In the genomic region with DNA sequence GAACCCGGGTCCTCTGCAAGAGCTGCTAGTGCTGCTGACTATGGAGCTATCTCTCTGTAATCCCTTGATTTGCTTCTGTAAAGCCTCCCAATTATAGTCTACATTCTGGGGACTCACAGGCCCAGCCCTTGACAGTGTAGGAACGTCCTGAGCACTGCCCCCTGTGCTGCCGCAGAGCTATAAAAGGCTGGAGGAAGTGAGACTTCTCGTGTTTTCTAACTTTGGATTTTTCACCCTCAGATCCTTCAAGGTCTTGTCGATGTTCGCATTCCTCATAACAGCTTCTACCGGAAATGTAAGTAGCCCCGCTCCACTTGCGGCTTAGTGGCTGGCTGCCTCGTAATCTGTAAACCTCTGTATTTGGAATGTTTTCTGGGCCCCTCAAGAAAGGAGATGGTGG, we compare ENCODE assay signal across 27 mouse cellular contexts. TPM values are rescaled to one million over a fixed set of nuclear protein-coding genes. Genes with fewer than 3 reads are reported as not detected.
DNase-seq lines count a peak whose midpoint lies in the region; ATAC-seq and TF ChIP-seq lines count a peak whose summit lies in the region.
"Had no signal": no experiment of that assay in that cellular context is flagged by ENCODE, and none has a peak within 500 bp of the region (broad histone marks: within the 10 kb centered on the region; RNA-seq: fewer than 3 reads in every experiment).

No protein-coding gene starts in this region.

- H3K4me2 ChIP-seq in CH12.LX (ENCODE audit: insufficient read depth, low read depth, poor library complexity, severe bottlenecking): peak overlapping the region; percentile 88
- no peak overlapping the region for H3K4me2 ChIP-seq in neural tube, embryonic 15.5 days
- H3K4me2 ChIP-seq: embryonic facial prominence, embryonic 15.5 days; heart, embryonic 11.5 days; heart, embryonic 15.5 days; hindbrain, embryonic 14.5 days; intestine, embryonic 15.5 days had no signal

- peaks cover 41 to 63% of the 10 kb centered on the region in 2 experiments for H3K36me3 ChIP-seq in CH12.LX (replicated peaks in 1 of 2; ENCODE audit: control insufficient read depth in 1 of 2, insufficient read depth in 1 of 2, low read length in 1 of 2)
- no peaks in the 10 kb centered on the region for H3K36me3 ChIP-seq in splenic B cell, adult 2 months (ENCODE audit: control insufficient read depth, insufficient read depth, low read length, poor library complexity, severe bottlenecking)
- peaks cover 35% of the 10 kb centered on the region for H3K36me3 ChIP-seq in neural tube, embryonic 15.5 days
- H3K36me3 ChIP-seq: intestine, embryonic 15.5 days had no signal

- H3K79me2 ChIP-seq in CH12.LX (replicated peaks; ENCODE audit: control insufficient read depth, extremely low read depth, insufficient read depth, poor library complexity, severe bottlenecking): 0 out of 2 replicates have a peak, but pooled peaks cover 3% of the 10 kb centered on the region

- peaks cover 20 to 62% of the 10 kb centered on the region in 2 experiments for H3K4me1 ChIP-seq in CH12.LX (ENCODE audit: control insufficient read depth in 1 of 2, insufficient read depth in 2 of 2)
- H3K4me1 ChIP-seq in neural tube, embryonic 15.5 days: no peaks in the 10 kb centered on the region
- H3K4me1 ChIP-seq: embryonic facial prominence, embryonic 15.5 days; heart, embryonic 15.5 days; intestine, embryonic 15.5 days had no signal

- DNase-seq in layer of hippocampus, adult 2 months (ENCODE audit: low spot score in 2 of 2): no peak
- no peak for DNase-seq in layer of hippocampus, adult 9-10 months (ENCODE audit: low spot score)
- DNase-seq in CH12.LX (ENCODE audit: extremely low read depth) (peak; percentile 83), R1 (ENCODE audit: low read depth, low spot score) (peak; percentile 76)
- DNase-seq in splenic B cell, adult 2 months (ENCODE audit: low read depth, low spot score): peak; percentile 7
- DNase-seq in T-cell, adult 2 months (ENCODE audit: low spot score): no peak
- DNase-seq: adrenal gland, adult 8-10 months; adrenal gland, postnatal 36 days; B cell, adult 2 months; cerebellum, adult 2 months; cerebellum, postnatal 10 days; embryo, embryonic 11 days; gastrocnemius, postnatal 14 days; heart, adult 18-20 months; heart, postnatal 14 days had no signal

- no peaks in the 10 kb centered on the region for H3K27me3 ChIP-seq in CH12.LX (replicated peaks)
- H3K27me3 ChIP-seq in splenic B cell, adult 2 months (ENCODE audit: control insufficient read depth, insufficient read depth, low read length, poor library complexity, severe bottlenecking): no peaks in the 10 kb centered on the region
- no peaks in the 10 kb centered on the region for H3K27me3 ChIP-seq in neural tube, embryonic 15.5 days (replicated peaks)
- H3K27me3 ChIP-seq: embryonic facial prominence, embryonic 15.5 days; heart, embryonic 15.5 days; intestine, embryonic 15.5 days; Patski had no signal

- TF ChIP-seq CTCF in layer of hippocampus, adult 2 months (conservative IDR thresholded peaks at IDR 0.05): no peak
- TF ChIP-seq CTCF in CH12.LX (conservative IDR thresholded peaks at IDR 0.05 in 1 of 2, IDR thresholded peaks at IDR 0.05 in 1 of 2; ENCODE audit: low read depth in 2 of 2, low read length in 2 of 2): 0 out of 4 replicates have a peak, but pooled peaks of 1 of the 2 experiments have one; percentile 4

- 89% methylated on average over 10 of the region's 10 CpGs for WGBS in neural tube, embryonic 15.5 days

- TF ChIP-seq RAD21 in CH12.LX (IDR thresholded peaks at IDR 0.05; ENCODE audit: low read depth, low read length): no peak

- TF ChIP-seq POLR2A in CH12.LX (IDR thresholded peaks at IDR 0.05; ENCODE audit: low read depth, low read length): peak; percentile 39; the same call in 1 of the 2 replicates

- ATAC-seq in neural tube, embryonic 15.5 days (ENCODE audit: low FRiP score): no peak
- ATAC-seq: CD4-positive, CD25-positive, alpha-beta regulatory T cell, adult 4 months; forebrain, embryonic 16.5 days; intestine, embryonic 15.5 days; Patski had no signal

- no peaks in the 10 kb centered on the region for H3K9me3 ChIP-seq in CH12.LX (replicated peaks; ENCODE audit: low read length)
- H3K9me3 ChIP-seq in neural tube, embryonic 15.5 days (replicated peaks): no peaks in the 10 kb centered on the region
- H3K9me3 ChIP-seq: embryonic facial prominence, embryonic 15.5 days; forebrain, embryonic 10.5 days; heart, embryonic 15.5 days; intestine, embryonic 15.5 days had no signal

- in situ Hi-C loops in CH12.LX (cut with MboI; ENCODE audit: low pct_ligation_motif_present, low pct_unique_long_range_greater_than_20kb, low sequenced_read_pairs): no loop called here

- peak overlapping the region; percentile 18; the same call in 1 of the 2 replicates for H3K27ac ChIP-seq in layer of hippocampus, adult 2 months
- H3K27ac ChIP-seq in CH12.LX (ENCODE audit: insufficient read depth, low read depth): peak overlapping the region; percentile 62; the same call in 1 of the 2 replicates
- no peak overlapping the region for H3K27ac ChIP-seq in neural tube, embryonic 15.5 days (replicated peaks)
- H3K27ac ChIP-seq: embryonic facial prominence, embryonic 15.5 days; forebrain, embryonic 10.5 days; heart, embryonic 15.5 days; hindbrain, embryonic 14.5 days; intestine, embryonic 15.5 days had no signal

- TF ChIP-seq EP300 in CH12.LX (IDR thresholded peaks at IDR 0.05; ENCODE audit: low read length): peak; percentile 88

- peak overlapping the region; percentile 38 for H3K9ac ChIP-seq in CH12.LX (ENCODE audit: insufficient read depth, low read depth)
- no peak overlapping the region for H3K9ac ChIP-seq in neural tube, embryonic 15.5 days (replicated peaks)
- H3K9ac ChIP-seq: embryonic facial prominence, embryonic 15.5 days; heart, embryonic 15.5 days; hindbrain, embryonic 14.5 days; intestine, embryonic 15.5 days had no signal

- dilution Hi-C loops in CH12.LX (cut with MboI; ENCODE audit: extremely low pct_ligation_motif_present, extremely low pct_unique_long_range_greater_than_20kb, low sequenced_read_pairs): no loop called here

- no peak overlapping the region for H3K4me3 ChIP-seq in layer of hippocampus, adult 2 months
- H3K4me3 ChIP-seq in CH12.LX (replicated peaks in 1 of 3; ENCODE audit: low read depth in 2 of 3, low read length in 2 of 3, poor library complexity in 1 of 3): peak overlapping the region in 1 of 3 experiments; percentile 33
- H3K4me3 ChIP-seq in neural tube, embryonic 15.5 days (replicated peaks): no peak overlapping the region
- H3K4me3 ChIP-seq: embryonic facial prominence, embryonic 15.5 days; erythroblast, embryonic 14.5 days; forebrain, embryonic 10.5 days; heart, embryonic 15.5 days; intestine, embryonic 15.5 days had no signal

TF ChIP-seq in CH12.LX, 34 proteins besides CTCF, POLR2A, EP300 and RAD21 (continues in another document):
- TF ChIP-seq SIN3A (IDR thresholded peaks at IDR 0.05; ENCODE audit: low read length) (peak; percentile 65), ELF1 (IDR thresholded peaks at IDR 0.05; ENCODE audit: low read depth, low read length) (peak; percentile 39; the same call in 1 of the 2 replicates), NELFE (IDR thresholded peaks at IDR 0.05; ENCODE audit: low read depth, low read length) (no peak), MAX (IDR thresholded peaks at IDR 0.05; ENCODE audit: low read length) (peak; percentile 9; the same call in 1 of the 2 replicates), E2F4 (IDR thresholded peaks at IDR 0.05; ENCODE audit: insufficient replicate concordance, low read depth, low read length) (no peak), JUN (IDR thresholded peaks at IDR 0.05; ENCODE audit: insufficient read depth, low read depth, low read length) (0 out of 2 replicates have a peak, but pooled peaks have one; percentile 8), TCF12 (IDR thresholded peaks at IDR 0.05; ENCODE audit: low read depth, low read length) (0 out of 2 replicates have a peak, but pooled peaks have one; percentile 30), MAZ (IDR thresholded peaks at IDR 0.05; ENCODE audit: low read depth, low read length) (0 out of 2 replicates have a peak, but pooled peaks have one; percentile 29), BHLHE40 (IDR thresholded peaks at IDR 0.05; ENCODE audit: low read depth, low read length) (peak; percentile 86), CHD2 (IDR thresholded peaks at IDR 0.05; ENCODE audit: low read length) (no peak), ETS1 (conservative IDR thresholded peaks at IDR 0.05; ENCODE audit: low read depth, low read length) (peak; percentile 73), IRF4 (IDR thresholded peaks at IDR 0.05; ENCODE audit: low read depth, low read length) (peak; percentile 90), CHD1 (IDR thresholded peaks at IDR 0.05; ENCODE audit: low read depth, low read length) (no peak), TBP (conservative IDR thresholded peaks at IDR 0.05; ENCODE audit: low read depth, low read length) (peak; percentile 78; the same call in 1 of the 2 replicates), SMC3 (IDR thresholded peaks at IDR 0.05; ENCODE audit: low read depth, low read length) (no peak), MEF2A (IDR thresholded peaks at IDR 0.05; ENCODE audit: borderline replicate concordance, low read depth, low read length) (peak; percentile 97), ZNF384 (IDR thresholded peaks at IDR 0.05; ENCODE audit: low read depth, low read length) (no peak)

RNA-seq across cellular contexts. Expression of a gene that starts 30.8 kb away (rescaled TPM):
- total RNA-seq in layer of hippocampus, adult 2 months (2021): 10 to 100 TPM; 30.5 to 31.7 TPM
- total RNA-seq in CH12.LX (2012; rRNA removed) (32.4 and 46.9 TPM in 2 replicates), CH12.LX (2014; rRNA removed) (132 and 140 TPM in 2 replicates)
- 101 and 121 TPM in 2 replicates for polyA plus RNA-seq in CH12.LX (2012; ENCODE audit: insufficient read length, low read depth)
- polyA plus RNA-seq in neural tube, embryonic 15.5 days (2015; fragmentation: Nextera tagmentation; extraction: Ambion mirVana): 43.1 and 57.9 TPM in 2 replicates

RNA-seq across cellular contexts. Expression of a gene that starts 46.6 kb away (rescaled TPM):
- total RNA-seq in layer of hippocampus, adult 2 months (2021): 10 to 100 TPM; 77.1 to 78.0 TPM
- 36.0 and 38.1 TPM in 2 replicates for total RNA-seq in CH12.LX (2012; rRNA removed)
- 31.9 and 39.2 TPM in 2 replicates for total RNA-seq in CH12.LX (2014; rRNA removed)
- polyA plus RNA-seq in CH12.LX (2012; ENCODE audit: insufficient read length, low read depth): 45.2 and 55.9 TPM in 2 replicates
- polyA plus RNA-seq in neural tube, embryonic 15.5 days (2015; fragmentation: Nextera tagmentation; extraction: Ambion mirVana): 39.4 and 40.1 TPM in 2 replicates
- polyA plus RNA-seq: erythroblast, embryonic 14.5 days had no signal

RNA-seq across cellular contexts. Expression of a gene that starts 48.7 kb away (rescaled TPM):
- 10 to 100 TPM; 28.5 to 28.9 TPM for total RNA-seq in layer of hippocampus, adult 2 months (2021)
- total RNA-seq in CH12.LX (2012; rRNA removed) (11.7 and 13.1 TPM in 2 replicates), CH12.LX (2014; rRNA removed) (28.9 and 29.4 TPM in 2 replicates)
- polyA plus RNA-seq in CH12.LX (2012; ENCODE audit: insufficient read length, low read depth): 47.2 and 55.7 TPM in 2 replicates
- polyA plus RNA-seq in neural tube, embryonic 15.5 days (2015; fragmentation: Nextera tagmentation; extraction: Ambion mirVana): 75.2 and 78.5 TPM in 2 replicates

RNA-seq across cellular contexts. Expression of a gene that starts 55.0 kb away (rescaled TPM):
- not detected for total RNA-seq in layer of hippocampus, adult 2 months (2021)
- total RNA-seq in CH12.LX (2012; rRNA removed) (1.5 and 2.5 TPM in 2 replicates), CH12.LX (2014; rRNA removed) (2.5 and 2.9 TPM in 2 replicates)
- polyA plus RNA-seq in CH12.LX (2012; ENCODE audit: insufficient read length, low read depth): 30.4 and 36.0 TPM in 2 replicates
- 0.08 and 1.6 TPM in 2 replicates for polyA plus RNA-seq in neural tube, embryonic 15.5 days (2015; fragmentation: Nextera tagmentation; extraction: Ambion mirVana)
- total RNA-seq: hematopoietic stem cell, adult 5-6 weeks had no signal
- polyA plus RNA-seq: erythroblast, embryonic 14.5 days; forebrain, embryonic 10.5 days had no signal

Comparison
In these comparisons a context has a peak if more than half of its experiments do, and no peak if none do; other contexts are left out.
1. DNase-seq: peak in CH12.LX (single experiment), R1 (single experiment) and splenic B cell, adult 2 months (single experiment); none in layer of hippocampus, adult 2 months (0 of 2), layer of hippocampus, adult 9-10 months (single experiment) and T-cell, adult 2 months (single experiment).